Mouse (Mus musculus) forebrain, embryonic 14.5 days (tissue): Measurements from ENCODE around the gene Il12rb2. TPM values are rescaled to one million over a fixed set of nuclear protein-coding genes. Genes with fewer than 3 reads are reported as not detected.

Experiments
- ATAC-seq: fragments of 200-750 bp; cut with Nextera tagmentation; 2 replicates; pipeline ENCODE4 v1.8.0; 2017; ENCODE audit warnings: mild to moderate bottlenecking, moderate library complexity
- DNase-seq: peaks from one replicate; pipeline ENCODE4 v3.0.0-alpha.2; 2015; ENCODE audit warnings: low spot score
- H3K27ac ChIP-seq: fragments of 300-500 bp; sonication (generic); 2 replicates; pipeline ENCODE4 v1.5.1; 2014; ENCODE audit warnings: low read depth, mild to moderate bottlenecking, control low read depth, low read length, moderate library complexity
- H3K27me3 ChIP-seq: fragments of 300-500 bp; sonication (generic); replicated peaks from 2 replicates; pipeline ENCODE4 v1.6.1; 2014; ENCODE audit warnings: low read length, control low read depth, mixed read lengths; ENCODE audit not compliant: control insufficient read depth, insufficient read depth
- H3K36me3 ChIP-seq: fragments of 300-500 bp; sonication (generic); 2 replicates; pipeline ENCODE4 v1.6.1; 2014; ENCODE audit warnings: low read length, control low read depth; ENCODE audit not compliant: control insufficient read depth, insufficient read depth
- H3K4me1 ChIP-seq: fragments of 300-500 bp; sonication (generic); 2 replicates; pipeline ENCODE4 v1.6.1; 2014; ENCODE audit warnings: antibody characterized with exemption, low read length, control low read depth; ENCODE audit not compliant: control insufficient read depth, insufficient read depth
- H3K4me2 ChIP-seq: fragments of 300-500 bp; sonication (generic); 2 replicates; pipeline ENCODE4 v1.6.1; 2014; ENCODE audit warnings: mild to moderate bottlenecking, control low read depth, low read length
- H3K4me3 ChIP-seq: fragments of 300-500 bp; sonication (generic); 2 replicates; pipeline ENCODE4 v1.5.1; 2014; ENCODE audit warnings: low read depth, low read length, control low read depth
- H3K9ac ChIP-seq: fragments of 300-500 bp; sonication (generic); 2 replicates; pipeline ENCODE4 v1.6.1; 2014; ENCODE audit warnings: mild to moderate bottlenecking, low read length, control low read depth, moderate library complexity
- H3K9me3 ChIP-seq: fragments of 300-500 bp; sonication (generic); replicated peaks from 2 replicates; pipeline ENCODE4 v1.6.1; 2016; ENCODE audit warnings: low read length, control low read depth, mixed read lengths; ENCODE audit not compliant: control insufficient read depth
- WGBS: fragments of 180-500 bp; shearing (Covaris S2); extraction: QIAGEN DNeasy Blood & Tissue Kit; methylation state at CpG from one replicate; pipeline ENCODE4 v1.1.7; 2014; 5-methylcytosine and 5-hydroxymethylcytosine counted together
- polyA plus RNA-seq: library from polyadenylated mRNA; unstranded; fragments of >200 nt; fragmentation: Nextera tagmentation; extraction: Ambion mirVana; gene quantifications from 2 replicates; pipeline ENCODE4 v1.2.1, GENCODE M21; 2014

The Il12rb2 gene
- polyA plus RNA-seq, 1 experiment from 2014 or later, result not detected

DNA sequence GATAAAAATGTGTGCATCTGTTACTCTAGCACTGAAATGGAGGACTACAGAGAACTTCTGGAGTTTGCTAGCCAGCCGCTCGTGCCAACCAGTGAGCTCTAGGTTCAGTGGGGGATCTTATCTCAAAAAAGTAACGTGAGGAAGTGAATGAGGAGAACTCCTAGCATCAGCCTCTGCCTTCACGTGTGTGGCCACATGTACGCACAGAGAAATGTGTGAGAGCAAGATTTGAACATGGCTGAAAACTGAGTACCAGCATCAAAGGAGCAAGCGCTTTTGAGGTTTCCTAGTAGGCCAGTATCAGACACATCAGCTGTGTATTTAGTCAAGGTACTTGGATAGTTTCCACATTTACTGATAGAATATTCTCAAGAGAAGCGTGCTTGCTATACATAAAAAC, 111.1 kb downstream of the Il12rb2 start:
- no peaks in the 10 kb centered on the region for H3K27me3 ChIP-seq
- H3K9me3 ChIP-seq, result no peaks in the 10 kb centered on the region
- no peak overlapping the region for H3K9ac ChIP-seq
- H3K4me3 ChIP-seq, result no peak overlapping the region
- no peak overlapping the region for H3K27ac ChIP-seq
- H3K36me3 ChIP-seq, result no peaks in the 10 kb centered on the region
- H3K4me1 ChIP-seq, result peaks cover 11% of the 10 kb centered on the region; the same call in 1 of the 2 replicates
- 91% methylated on average over 7 of the region's 7 CpGs for WGBS
- no peak overlapping the region for H3K4me2 ChIP-seq
- ATAC-seq, result no peak
- DNase-seq, result no peak

DNA sequence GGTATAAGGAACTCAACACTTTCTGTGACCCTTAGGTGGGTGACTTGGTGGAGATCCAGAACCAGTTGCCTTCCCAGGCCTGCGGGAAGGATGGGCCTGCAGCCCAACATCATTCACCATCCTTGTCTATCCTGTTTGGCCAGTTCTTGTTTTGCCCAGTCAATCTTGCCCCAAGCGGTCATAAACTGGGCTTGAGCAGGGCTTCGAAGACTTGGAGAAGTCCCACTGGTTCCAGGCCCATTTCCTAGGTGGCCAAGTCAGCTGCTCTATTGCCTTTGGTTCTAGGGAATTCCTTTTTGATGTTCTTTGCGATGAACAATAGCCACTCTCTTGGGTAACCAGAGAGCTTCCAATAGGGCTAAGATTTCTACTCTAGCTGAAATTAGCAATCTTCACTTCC, 124.9 kb downstream of the Il12rb2 start:
- ATAC-seq (no peak), DNase-seq (no peak)
- H3K9me3 ChIP-seq, result no peaks in the 10 kb centered on the region
- no peak overlapping the region for H3K27ac ChIP-seq
- H3K4me2 ChIP-seq, result no peak overlapping the region
- no peak overlapping the region for H3K4me3 ChIP-seq
- H3K4me1 ChIP-seq, result no peaks in the 10 kb centered on the region
- no peak overlapping the region for H3K9ac ChIP-seq
- WGBS, result 86% methylated on average over 4 of the region's 4 CpGs
- H3K27me3 ChIP-seq, result no peaks in the 10 kb centered on the region
- no peaks in the 10 kb centered on the region for H3K36me3 ChIP-seq

- Histone ChIP-seq H3K9me3 (no peaks in the 10 kb centered on the region), H3K27ac (no peak overlapping the region), H3K4me1 (no peaks in the 10 kb centered on the region), H3K36me3 (no peaks in the 10 kb centered on the region), H3K4me3 (no peak overlapping the region), H3K9ac (no peak overlapping the region), H3K4me2 (no peak overlapping the region), H3K27me3 (no peaks in the 10 kb centered on the region)
- ATAC-seq (no peak), DNase-seq (no peak)
- 90% methylated on average over 5 of the region's 5 CpGs for WGBS
These were observed 131.5 kb downstream of the Il12rb2 start for GRCm38 (mm10) chr6:67244451-67244850.

GRCm38 (mm10) chr6:67243765-67244420, 132.1 kb downstream of the Il12rb2 start:
- ATAC-seq (no peak), DNase-seq (no peak)
- WGBS, result 95% methylated on average over 7 of the region's 7 CpGs
- H3K36me3 ChIP-seq, result no peaks in the 10 kb centered on the region
- H3K9me3 ChIP-seq, result no peaks in the 10 kb centered on the region
- no peak overlapping the region for H3K9ac ChIP-seq
- H3K27me3 ChIP-seq, result no peaks in the 10 kb centered on the region
- no peaks in the 10 kb centered on the region for H3K4me1 ChIP-seq
- no peak overlapping the region for H3K27ac ChIP-seq
- H3K4me2 ChIP-seq, result no peak overlapping the region
- no peak overlapping the region for H3K4me3 ChIP-seq

Other genes starting within 250 kb of the Il12rb2 start
- gene Serbp1, start 138.0 kb downstream of the Il12rb2 start, polyA plus RNA-seq, result 313 and 340 TPM in 2 replicates
- gene Il23r, start 115.7 kb upstream of the Il12rb2 start, polyA plus RNA-seq, result not detected in 2 replicates
- gene Tacstd2, start 159.6 kb upstream of the Il12rb2 start, polyA plus RNA-seq, result 0.51 and 0.61 TPM in 2 replicates